Mouse (Mus musculus) WW6 (cell line): ENCODE data around the gene Hspbap1.

Source experiments
- DNase-seq: peaks from one replicate; pipeline ENCODE4 v3.0.0-alpha.2; 2013; ENCODE audit warnings: low read depth, low spot score

Gene Hspbap1

DNA sequence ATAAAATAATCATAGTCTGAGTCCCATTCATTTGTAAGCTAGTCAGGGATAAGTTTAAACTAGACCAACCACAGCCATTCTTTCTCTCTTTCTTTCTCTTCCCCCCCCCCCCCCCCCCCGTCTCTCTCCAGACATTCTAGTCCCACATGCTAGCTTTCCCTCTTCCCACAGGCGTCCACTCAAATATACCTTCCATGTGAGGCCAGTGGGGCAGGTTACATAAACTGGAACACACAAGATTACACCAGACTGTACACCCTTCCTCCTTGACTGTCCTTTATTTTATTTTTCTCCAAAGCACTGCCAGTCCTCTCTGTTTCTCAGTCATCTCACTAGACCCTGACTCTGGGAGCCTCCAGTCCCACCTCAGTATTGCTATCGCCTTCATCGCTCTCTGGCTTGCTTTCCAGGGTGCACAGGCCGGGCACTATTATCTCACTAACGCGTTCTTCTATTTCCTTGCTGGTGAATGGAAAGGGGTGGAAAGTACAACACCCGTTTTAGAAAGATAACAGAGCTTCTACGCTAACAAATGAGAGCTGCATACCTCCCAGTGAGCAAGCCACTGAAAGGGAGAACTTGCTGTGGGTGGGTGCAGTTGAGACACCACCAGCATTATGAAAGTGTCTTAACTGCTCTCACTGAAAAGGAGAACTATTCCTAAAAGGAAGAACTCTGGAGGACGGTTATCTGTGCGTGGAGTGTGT lies 6.4 kb upstream of the Hspbap1 start:
- DNase-seq: no peak

- DNase-seq: no peak
Measured at GRCm38 (mm10) chr16:35764941-35765340, 5.2 kb upstream of the Hspbap1 start.

GRCm38 (mm10) chr16:35765449-35765848 lies 4.7 kb upstream of the Hspbap1 start:
- no peak for DNase-seq

GRCm38 (mm10) chr16:35766366-35766765 lies 3.8 kb upstream of the Hspbap1 start:
- DNase-seq: no peak

- no peak for DNase-seq
Measured at GRCm38 (mm10) chr16:35768469-35768784, 1.7 kb upstream of the Hspbap1 start.

DNA sequence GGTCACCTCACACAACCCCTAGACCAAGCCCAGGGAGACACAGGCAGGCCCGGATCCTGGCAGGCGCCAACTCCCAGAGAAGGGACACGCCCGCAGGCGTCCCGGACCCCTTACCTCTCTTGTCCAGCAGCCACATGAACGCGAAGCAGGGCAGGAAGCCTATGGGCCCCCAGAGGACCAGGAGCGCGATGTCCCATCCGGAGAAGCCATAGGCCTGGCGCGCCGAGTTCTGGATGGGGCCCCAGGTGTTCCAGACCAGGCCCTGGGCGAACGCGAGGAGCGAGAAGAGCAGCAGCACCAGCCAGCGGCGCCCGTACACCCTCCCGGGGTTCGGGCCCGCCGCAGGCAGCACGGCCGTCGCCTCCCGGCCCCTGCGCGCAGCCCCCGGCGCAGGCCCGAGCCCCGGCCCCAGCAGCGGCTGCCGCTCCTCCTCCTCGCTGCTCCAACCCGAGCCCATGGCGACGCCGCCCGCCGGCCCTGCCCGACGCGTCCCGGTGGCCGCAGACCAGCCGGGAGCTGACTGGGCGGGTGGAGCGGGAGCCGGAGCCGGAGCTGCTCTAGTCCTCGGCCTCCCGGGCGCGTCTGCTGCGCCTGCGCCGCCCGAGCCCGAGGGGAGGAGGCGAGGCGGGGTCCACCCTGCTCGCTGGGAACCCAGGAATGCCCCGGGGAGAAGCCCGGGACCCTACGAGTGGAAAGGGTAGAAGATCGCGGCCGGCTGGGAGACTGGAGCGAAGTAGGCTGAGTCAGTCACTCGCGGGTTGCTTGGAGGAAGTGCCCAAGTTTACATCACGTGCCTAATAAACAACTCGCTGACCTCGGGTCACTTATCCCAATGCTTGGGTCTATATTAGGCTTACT lies 1.2 kb upstream of the Hspbap1 start, which contains the start of gene Dirc2:
Dirc2 (minus strand) TSS at position 572 of the 858 bp plus-strand sequence.
- no peak for DNase-seq

DNA sequence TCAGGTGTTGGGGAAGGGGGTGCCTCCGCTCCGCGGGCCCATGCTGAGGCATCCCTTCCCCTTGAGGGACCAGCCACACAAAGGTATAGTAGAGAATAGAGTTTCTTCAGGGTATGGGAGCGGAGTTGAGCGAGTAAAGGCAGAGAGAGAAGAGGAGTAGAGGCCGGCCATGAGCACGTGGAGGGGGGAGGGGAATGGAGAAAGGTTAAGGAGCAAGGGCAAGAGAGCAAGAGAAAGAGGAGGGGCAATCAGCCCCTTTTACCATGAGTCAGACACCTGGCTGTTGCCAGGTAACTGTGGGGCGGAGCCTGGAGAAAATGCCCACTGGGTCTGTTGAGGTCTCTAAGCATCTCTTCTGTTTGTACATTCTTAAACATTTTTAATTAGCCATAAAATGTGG lies 966 bp downstream of the Hspbap1 start:
- DNase-seq: no peak

GRCm38 (mm10) chr16:35771606-35772005 lies 1.4 kb downstream of the Hspbap1 start:
- no peak for DNase-seq

DNA sequence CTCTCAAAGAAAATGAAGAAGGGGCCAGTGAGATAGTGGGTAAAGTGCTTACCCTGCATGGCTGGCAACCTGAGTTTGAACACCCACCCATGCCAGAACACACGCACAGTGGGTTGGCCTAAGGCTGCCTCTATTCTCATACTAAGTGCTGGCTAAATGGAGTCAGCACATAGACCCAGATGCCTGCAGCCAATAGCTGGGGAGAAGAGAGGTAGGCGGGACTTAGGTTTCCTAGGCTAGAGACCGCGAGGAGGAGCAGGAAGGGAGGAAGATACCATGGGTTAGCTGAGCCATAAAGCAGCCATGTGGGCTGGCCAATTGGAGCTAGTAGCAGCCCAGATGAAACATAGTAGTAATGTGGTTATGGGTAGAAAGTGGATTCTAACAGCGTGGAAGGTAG lies 2.4 kb downstream of the Hspbap1 start:
- DNase-seq: peak; percentile 66

DNA sequence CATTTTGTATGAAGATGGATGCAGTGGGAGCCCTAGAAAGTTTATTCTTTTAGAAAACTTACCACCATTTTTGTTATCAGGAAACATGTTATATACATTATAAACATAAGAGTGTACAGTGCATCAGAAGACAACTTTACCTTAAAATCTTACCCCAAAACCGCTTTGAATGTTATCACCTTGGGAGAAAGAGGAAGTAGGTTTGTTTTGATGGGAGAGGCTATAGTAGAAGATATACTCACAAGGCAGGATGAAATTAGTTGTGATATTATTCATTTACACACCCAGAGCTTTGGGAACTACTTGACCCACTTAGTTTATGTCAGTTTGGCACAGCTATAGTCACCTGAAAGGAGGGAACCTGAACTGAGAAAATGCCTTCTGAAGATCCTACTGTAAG lies 5.7 kb downstream of the Hspbap1 start:
- DNase-seq: no peak

DNA sequence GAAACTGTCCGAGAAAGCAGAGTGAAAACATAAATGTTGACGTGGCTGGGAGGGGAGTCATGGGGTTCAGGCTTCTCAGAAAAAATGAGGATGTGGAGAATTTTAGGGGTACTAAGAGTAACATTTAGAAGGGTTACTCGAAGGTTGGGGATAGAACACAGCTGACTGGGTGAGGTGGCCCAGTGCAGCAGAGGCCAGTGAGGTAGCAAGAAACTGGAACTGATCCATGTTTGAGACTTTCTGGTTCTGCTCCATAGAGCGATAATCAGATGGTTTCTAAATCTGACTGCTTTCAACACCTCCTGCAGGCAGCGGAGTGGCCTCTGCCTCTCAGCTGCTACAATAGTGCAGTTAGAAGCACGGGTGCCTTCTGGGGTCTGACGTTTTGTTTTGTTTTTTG lies 6.6 kb downstream of the Hspbap1 start:
- no peak for DNase-seq

DNA sequence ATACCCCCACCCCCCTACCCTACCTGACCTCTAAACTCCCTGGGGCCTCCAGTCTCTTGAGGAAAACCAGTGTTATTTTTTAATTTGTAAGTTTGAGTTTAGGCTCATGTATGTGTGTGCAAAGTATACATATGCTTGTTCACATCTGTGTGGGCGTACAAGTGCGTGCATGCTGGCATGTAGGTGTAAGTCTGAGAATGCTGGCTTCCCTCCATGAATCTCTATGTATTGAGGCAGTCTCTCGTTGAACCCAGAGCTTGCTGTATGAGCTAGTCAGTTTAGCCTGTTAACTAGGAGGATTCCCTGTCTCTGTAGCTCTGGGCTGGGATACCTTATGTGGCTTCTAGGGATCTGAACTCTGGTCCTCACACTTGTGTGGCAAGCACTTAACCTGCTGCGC lies 7.6 kb downstream of the Hspbap1 start:
- no peak for DNase-seq

- no peak for DNase-seq
Measured at GRCm38 (mm10) chr16:35779681-35780080, 9.5 kb downstream of the Hspbap1 start.

- DNase-seq: no peak
Measured at GRCm38 (mm10) chr16:35781096-35781495, 10.9 kb downstream of the Hspbap1 start.

- DNase-seq: no peak
Measured at GRCm38 (mm10) chr16:35781651-35782050, 11.5 kb downstream of the Hspbap1 start.

- DNase-seq: no peak
Measured at GRCm38 (mm10) chr16:35782451-35783206, 12.5 kb downstream of the Hspbap1 start.

DNA sequence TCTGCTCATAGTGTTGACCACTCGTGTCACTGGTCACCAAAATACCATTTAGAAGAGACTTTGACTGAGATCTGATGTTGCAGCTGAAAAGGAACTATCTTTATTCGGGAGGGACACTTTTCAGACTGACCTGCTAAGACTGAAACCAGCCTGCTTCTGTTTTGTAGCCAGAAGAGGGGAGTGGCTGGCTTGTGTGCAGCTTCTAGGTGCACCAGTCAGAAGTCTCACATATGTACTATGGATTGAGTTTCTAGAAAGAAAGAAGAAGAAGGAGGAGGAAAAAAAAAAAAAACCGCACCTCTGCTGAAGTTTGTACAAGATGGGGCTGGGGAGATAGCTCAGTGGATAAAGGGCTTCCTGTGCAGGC lies 13.0 kb downstream of the Hspbap1 start:
- no peak for DNase-seq

DNA sequence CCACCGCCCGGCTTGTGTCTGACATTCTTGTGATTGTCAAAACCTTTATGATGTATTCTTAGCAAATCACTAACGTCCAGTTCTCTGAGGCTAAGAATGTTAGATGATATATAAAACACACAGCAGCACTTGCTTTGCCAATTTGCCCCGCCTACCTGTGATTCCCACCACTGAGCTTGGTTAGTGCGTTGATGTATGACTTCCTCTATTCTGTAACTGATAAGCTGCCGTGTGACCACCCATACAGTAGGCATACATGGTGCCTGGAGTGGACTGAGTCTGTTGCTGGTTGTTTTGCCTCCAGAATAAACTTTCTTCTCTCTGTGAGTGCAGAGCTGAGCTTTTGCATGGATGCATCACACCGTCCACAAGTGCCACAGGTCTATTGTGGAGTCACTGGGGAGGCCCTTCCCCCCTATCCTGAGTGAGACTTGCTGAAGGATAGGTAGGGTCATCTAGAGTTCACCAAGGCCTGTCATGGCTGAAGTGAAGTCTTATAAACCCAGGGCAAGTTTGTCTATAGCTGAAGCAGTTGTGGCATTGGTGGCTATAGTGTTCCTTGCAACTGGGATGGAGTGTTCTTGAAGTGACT lies 14.1 kb downstream of the Hspbap1 start:
- no peak for DNase-seq

- no peak for DNase-seq
Measured at GRCm38 (mm10) chr16:35787163-35787562, 17.0 kb downstream of the Hspbap1 start.

GRCm38 (mm10) chr16:35787568-35788189 lies 17.5 kb downstream of the Hspbap1 start:
- DNase-seq: no peak

GRCm38 (mm10) chr16:35788330-35788729 lies 18.2 kb downstream of the Hspbap1 start:
- DNase-seq: no peak
